In genomic region chr2:114153247-114153646, GRCm38 (mm10) we compare ENCODE assay signal across 17 mouse cellular contexts.
"Had no signal": no experiment of that assay in that cellular context is flagged by ENCODE, and none has a peak within 500 bp of the region (broad histone marks: within the 10 kb centered on the region; RNA-seq: fewer than 3 reads in every experiment).

No protein-coding gene starts in this region.

- H3K4me3 ChIP-seq: left cerebral cortex, adult 2 months; liver, embryonic 13.5 days; neural tube, embryonic 12.5 days; neural tube, embryonic 15.5 days had no signal

- H3K27ac ChIP-seq: kidney, postnatal 0 days; left cerebral cortex, adult 2 months; liver, embryonic 13.5 days; neural tube, embryonic 12.5 days; neural tube, embryonic 15.5 days; stomach, postnatal 0 days had no signal

- DNase-seq: kidney, postnatal 25 days; layer of hippocampus, postnatal 36 days; liver, embryonic 13.5 days; lung, adult 2 months; lung, postnatal 14 days; lung, postnatal 4 days; midbrain, embryonic 14.5 days; right cerebral cortex, adult 18-20 months; right cerebral cortex, postnatal 14 days; right cerebral cortex, postnatal 4 days; thymus, postnatal 36 days had no signal

- H3K9ac ChIP-seq: liver, embryonic 13.5 days; neural tube, embryonic 12.5 days; neural tube, embryonic 15.5 days had no signal

- H3K27me3 ChIP-seq: liver, embryonic 13.5 days; neural tube, embryonic 12.5 days; neural tube, embryonic 15.5 days had no signal

- H3K4me2 ChIP-seq: liver, embryonic 13.5 days; midbrain, embryonic 11.5 days; neural tube, embryonic 12.5 days; neural tube, embryonic 15.5 days had no signal

- H3K9me3 ChIP-seq: liver, embryonic 13.5 days; neural tube, embryonic 12.5 days; neural tube, embryonic 15.5 days had no signal

- H3K4me1 ChIP-seq: neural tube, embryonic 12.5 days; neural tube, embryonic 15.5 days had no signal
